Mouse (Mus musculus) urinary bladder, postnatal 4 days (tissue): ENCODE measurements around the gene Senp1.

ENCODE experiments used
- DNase-seq, 2 experiments: peaks; one replicate each; pipeline ENCODE4 v3.0.0; 2021 to 2022; ENCODE audit warnings: low spot score in 2 of 2

Senp1 gene

GRCm38 (mm10) chr15:98107703-98108296 lies 14.3 kb upstream of the Senp1 start:
- DNase-seq, result no peak

GRCm38 (mm10) chr15:98107230-98107629 lies 13.7 kb upstream of the Senp1 start:
- DNase-seq, result no peak

DNA sequence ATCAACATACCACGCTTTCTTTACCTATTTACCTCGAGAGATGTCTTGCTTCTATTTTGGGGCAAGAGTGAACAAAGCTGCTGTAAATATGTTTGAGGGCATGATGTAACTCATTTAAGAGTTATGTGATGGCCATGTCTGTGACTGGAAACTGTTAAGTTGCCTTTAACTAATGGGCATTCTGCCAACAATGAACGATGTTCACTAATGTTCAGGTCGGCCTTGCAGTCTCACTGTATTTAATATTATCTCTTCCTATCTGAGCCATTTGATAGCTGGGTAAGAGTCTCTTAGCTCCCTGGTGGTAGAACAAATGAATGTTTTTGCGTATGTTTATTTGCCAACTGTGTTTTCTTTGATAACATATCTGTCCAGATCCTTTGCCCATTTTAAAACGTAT lies 13.0 kb upstream of the Senp1 start:
- DNase-seq, result no peak

GRCm38 (mm10) chr15:98102401-98102800 lies 8.9 kb upstream of the Senp1 start:
- DNase-seq, result no peak

- no peak for DNase-seq
Measured at GRCm38 (mm10) chr15:98098519-98098918, 5.0 kb upstream of the Senp1 start.

GRCm38 (mm10) chr15:98096957-98097356 lies 3.4 kb upstream of the Senp1 start:
- DNase-seq, result no peak

DNA sequence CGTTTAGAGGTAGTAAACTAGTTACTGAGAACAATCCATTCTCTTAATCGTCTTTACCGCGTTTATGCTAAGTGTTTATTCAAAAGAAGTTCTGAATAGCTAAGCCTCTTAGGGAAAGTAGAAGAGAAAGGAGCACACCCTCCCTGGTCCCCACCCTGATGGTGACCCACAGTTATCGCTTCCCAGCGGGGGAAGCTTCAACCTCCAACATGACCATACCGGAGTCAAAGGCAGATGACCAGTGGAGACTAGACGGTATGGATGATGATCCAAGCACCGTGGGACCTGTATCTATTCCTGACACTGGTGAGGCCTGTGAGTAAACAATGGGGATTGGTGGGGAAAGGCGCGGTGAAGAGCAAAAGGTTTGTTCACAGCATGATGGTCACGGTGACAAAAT lies 1.4 kb upstream of the Senp1 start:
- DNase-seq, result no peak

GRCm38 (mm10) chr15:98092372-98093120 lies 998 bp downstream of the Senp1 start, which contains the start of gene Pfkm:
Gene Pfkm, plus strand, starts transcription at chr15:98092589.
- no peak for DNase-seq

DNA sequence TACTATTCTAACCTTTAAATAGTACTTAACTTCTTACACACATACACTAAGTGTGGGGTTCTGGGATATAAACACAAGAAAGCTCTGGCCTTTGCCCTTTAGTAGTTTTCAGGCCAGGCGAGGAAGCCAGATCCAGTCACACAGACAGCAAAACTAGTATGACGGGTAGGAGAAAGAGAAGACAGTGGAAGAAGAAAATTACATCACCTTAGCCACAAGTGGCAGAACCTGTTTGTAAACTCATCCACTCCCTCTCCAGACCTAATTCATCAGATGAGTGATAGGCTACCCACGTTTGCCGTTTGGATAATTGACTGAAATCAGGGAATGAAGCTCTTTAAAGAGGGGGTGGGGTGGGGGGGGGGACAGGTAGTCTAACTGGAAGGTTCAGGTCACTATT lies 1.7 kb downstream of the Senp1 start:
- no peak for DNase-seq

- DNase-seq, result no peak
Measured at GRCm38 (mm10) chr15:98089421-98090183, 3.9 kb downstream of the Senp1 start.

DNA sequence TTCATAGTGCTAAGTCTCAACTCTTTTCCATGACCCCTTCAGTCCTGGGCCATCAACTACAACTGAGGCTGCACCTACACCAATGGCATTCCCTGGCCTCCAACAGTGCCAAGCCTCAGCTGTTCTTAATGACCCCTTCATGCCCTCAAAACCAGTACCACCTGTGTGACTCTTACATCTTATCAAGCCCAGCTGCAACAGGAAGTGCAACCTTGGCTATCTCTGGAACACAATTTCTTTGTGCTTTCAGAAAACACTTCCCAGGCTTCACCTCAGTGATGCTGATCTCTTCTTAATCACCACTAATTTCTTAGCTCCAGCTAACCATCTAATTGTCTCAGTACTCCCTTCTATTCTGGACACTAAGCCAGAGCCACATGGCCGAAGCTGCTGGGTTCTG lies 4.7 kb downstream of the Senp1 start:
- DNase-seq, result no peak

DNA sequence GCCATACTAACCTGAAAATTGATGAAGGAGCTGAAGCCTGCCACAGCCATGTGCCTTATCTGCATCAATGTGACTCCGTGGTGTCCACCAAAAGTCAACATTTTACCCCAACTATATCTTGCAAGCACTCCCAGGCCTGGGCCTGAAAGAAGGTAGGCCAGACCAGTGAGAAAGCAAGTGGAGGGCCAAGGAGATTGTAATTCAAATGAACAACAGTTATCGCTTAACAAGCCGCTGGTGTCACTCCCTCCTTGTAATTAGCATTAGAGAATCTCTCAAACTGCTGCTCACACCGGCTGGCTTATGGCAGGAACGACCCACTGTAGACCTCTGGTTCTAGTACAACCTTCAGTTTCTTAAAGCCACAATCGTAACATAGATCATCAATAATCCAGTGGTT lies 16.6 kb downstream of the Senp1 start:
- DNase-seq, result no peak

DNA sequence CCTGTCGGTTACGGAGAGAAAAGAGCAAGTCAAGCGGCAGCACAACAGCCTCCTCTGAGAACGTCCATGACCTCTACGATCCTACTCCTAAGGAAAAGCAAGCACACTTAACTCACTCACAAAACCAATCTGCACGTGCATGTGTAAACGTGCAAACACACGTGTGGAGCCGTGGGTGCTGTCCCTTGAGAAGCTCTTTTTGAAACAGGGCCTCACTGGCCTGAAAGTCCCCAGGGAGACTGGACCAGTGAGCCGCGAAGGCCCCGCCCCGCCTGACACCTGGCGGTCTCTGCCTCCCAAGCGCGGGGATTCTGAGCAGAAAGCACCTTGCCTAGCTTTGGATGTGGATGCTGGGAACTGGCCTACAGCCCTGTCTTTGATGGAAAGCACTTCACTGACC lies 18.5 kb downstream of the Senp1 start:
- no peak for DNase-seq

DNA sequence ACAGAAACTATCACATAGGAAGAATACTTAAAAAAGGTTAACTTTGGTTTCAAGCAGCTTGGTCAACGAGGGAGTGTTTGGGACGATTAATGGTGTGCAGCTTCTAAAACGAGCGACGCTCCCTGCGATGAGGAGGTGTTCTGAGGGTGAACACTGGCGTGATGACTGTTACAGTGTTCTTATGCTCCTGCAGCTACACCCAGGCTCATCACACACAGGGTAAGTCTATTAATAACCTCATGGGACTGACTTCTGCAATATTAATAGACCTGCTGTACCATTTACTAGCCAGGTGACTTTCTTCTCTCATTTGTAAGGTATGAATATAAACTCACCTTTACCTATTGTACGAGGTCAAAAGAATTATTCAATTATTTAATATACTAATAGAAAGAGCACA lies 19.0 kb downstream of the Senp1 start:
- no peak for DNase-seq

GRCm38 (mm10) chr15:98070376-98070775 lies 23.2 kb downstream of the Senp1 start:
- DNase-seq, result no peak

GRCm38 (mm10) chr15:98069566-98070245 lies 23.8 kb downstream of the Senp1 start:
- DNase-seq, result no peak

DNA sequence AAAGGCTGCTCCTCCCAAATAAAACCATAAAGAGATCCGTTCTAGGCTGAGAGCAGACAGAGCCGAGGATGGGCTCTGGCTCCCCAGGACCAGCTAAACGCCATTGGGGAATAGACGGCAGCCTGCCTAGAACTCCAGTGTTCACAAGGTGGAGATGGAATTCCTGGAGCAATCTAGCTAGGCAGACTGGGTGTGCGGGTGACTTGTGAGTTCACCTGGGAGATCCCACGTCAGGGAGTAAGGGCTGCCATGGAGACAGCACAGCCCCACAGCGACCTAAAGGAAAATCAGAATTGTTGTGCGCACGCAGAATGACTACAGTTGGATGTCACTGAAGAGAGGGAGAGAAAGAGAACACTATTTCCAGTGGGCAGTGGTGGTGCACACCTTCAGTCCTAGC lies 25.0 kb downstream of the Senp1 start:
- DNase-seq, result no peak

DNA sequence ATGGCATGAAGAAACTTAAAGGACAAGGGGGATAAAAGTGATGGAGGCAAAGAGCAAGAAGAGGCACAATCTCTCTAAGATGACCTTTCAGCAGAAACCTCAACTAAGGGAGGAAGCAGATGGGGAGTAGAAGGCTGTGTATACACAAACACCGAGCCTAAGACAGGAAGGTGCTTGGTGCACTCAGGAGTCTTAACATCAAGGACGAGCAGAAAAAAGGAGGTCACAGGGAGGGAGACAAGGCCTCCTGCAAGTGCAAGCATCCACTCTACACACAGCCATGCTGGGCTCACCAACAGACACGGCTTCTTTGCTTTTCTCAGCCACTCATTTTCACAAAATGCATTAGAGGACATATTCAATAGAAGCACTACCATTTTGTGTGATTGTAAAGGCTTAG lies 26.1 kb downstream of the Senp1 start:
- no peak for DNase-seq

DNA sequence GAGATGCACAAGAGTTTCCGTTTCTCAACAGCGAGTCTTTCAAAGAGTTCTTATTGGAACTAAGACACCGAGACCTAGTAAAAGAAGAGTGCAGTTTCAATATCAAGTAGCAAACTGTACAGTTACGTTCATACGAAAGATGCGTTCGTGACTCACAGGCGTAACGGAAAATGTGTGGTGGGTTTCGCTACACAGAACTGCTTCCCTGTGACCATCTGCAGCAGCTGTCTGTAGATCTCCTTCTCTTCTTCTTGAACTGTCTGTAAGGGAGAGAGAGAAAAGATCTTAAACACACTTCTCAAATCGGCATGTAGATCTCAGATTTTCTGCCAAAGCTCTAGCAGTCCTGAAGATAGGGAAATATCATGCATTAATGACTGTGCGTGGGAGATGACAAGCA lies 26.9 kb downstream of the Senp1 start:
- no peak for DNase-seq

GRCm38 (mm10) chr15:98065881-98066280 lies 27.7 kb downstream of the Senp1 start:
- no peak for DNase-seq

DNA sequence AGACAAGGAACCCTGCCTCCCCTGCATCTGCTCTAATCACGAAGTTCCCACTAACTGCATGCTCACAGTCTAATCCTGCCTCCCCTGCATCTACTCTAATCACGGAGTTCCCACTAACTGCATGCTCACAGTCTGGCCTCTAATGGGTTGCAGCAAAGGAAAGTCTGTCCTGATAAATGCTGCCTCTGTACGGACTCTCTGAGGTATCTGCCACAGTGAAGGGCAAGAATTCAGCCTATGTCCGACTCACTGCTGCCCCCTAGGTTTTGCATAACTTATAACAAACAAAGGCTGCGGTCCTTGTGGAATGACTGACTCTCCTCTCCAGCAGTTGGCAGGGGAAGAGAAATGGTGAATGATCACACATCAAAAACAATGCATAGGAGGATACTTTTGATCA lies 38.3 kb downstream of the Senp1 start:
- no peak for DNase-seq

GRCm38 (mm10) chr15:98051685-98052084 lies 41.9 kb downstream of the Senp1 start:
- no peak for DNase-seq
